Mouse (Mus musculus): ENCODE measurements at regions not wholly inside any gene's neighbourhood (a gene's known extent, or its start where the extent isn't known, plus 50 kb on each side); places are given as distances from the start of the nearest gene placed in this dataset.

- DNase-seq (ENCODE audit: low spot score): no peak
Observed at GRCm38 (mm10) chr17:4791873-4792272, 202.3 kb upstream of the Arid1b start.

DNA sequence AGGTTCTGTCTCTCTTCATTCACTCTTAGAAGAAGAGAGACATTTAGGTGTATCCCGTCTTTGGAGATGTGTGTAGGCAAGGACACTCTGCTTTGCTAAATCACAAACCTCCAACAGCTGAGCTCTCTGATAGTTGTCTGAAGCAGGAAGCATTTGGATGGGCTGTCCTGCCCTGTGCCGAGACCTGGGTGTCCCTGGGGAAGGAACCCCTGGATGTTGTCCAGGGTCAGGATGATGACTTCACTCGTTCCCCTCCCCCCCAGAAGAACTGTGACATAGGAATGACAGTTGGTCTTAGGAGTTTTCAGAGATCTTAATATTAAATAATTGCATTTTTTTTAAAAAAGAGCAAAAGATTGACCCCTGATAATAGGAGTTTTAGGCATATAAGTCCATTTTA lies 197.9 kb upstream of the Arid1b start:
- no peak for DNase-seq (ENCODE audit: low spot score)

GRCm38 (mm10) chr17:4804013-4804412 lies 190.1 kb upstream of the Arid1b start:
- DNase-seq (ENCODE audit: low spot score): no peak

GRCm38 (mm10) chr17:4806051-4806450 lies 188.1 kb upstream of the Arid1b start:
- peak; percentile 46 for DNase-seq (ENCODE audit: low spot score)

GRCm38 (mm10) chr17:4808926-4809325 lies 185.2 kb upstream of the Arid1b start:
- no peak for DNase-seq (ENCODE audit: low spot score)

DNA sequence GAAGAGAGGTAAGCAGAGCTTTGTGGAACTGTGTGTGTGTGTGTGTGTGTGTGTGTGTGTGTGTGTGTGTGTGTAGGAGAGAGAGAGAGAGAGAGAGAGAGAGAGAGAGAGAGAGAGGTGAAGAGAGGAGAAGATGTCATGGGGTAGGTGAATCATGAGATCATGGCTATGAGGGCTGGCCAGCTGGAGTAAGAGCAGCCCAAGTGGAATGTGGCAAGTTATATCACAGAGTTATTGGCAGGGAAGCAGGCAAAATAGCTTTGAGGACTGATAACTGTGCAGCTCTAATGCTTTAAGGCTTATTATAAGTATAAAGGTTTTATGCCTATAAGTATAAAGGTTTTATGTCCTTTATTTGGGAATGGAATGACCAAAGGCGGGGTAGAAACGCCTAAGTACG lies 180.9 kb upstream of the Arid1b start:
- DNase-seq (ENCODE audit: low spot score): no peak

DNA sequence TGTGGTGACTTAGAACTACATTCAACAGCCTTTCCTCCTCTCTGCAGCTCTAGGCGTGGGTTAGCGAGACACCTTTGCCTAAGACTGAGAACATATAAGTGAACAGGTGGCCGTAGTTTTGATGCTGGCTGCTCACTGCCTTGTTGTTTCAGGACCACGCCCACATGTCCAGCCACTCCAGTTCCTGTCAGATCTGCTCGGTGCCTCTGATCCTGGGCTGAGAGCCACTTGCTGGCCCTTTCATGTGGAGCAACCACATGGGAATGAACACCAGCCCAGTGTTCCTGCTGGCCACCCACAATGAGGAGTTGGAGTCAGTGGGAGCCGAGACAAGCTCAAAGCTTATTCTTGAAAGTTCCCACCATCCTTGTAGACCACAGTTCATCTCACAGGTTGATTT lies 180.5 kb upstream of the Arid1b start:
- DNase-seq (ENCODE audit: low spot score): no peak

DNA sequence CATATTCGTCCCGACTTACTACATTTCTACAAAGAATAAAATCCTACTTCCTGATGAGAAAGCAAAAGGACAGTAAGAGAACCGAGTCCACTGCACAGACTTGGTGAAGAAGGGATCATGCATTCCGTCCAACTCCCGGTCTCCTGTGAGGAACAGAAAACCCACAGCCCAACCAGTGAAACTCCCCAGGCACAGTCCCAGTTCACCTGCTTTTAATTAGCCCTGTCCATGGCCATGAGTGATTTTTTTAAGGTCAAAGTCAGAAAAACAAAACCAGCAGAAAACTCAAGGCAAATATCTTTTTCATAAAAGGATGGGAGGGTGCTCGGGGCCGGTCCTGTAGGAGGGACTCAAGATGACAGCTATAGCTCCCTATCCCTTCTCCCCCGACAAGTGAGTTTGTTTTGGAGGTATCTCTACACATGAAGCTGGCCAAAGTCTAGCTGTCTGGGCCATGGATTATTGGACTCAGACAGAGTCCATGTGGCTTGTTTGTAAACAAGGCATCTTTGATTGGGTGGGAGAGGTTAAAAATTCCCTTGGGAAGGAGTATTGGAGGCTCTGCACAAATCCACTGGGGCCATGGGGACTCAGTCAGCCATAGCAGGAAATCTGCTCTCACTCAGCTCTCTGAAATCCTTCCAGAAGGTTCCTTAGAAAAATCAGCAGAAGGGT lies 168.8 kb upstream of the Arid1b start:
- DNase-seq (ENCODE audit: low spot score): no peak

GRCm38 (mm10) chr17:4834065-4834464 lies 160.1 kb upstream of the Arid1b start:
- no peak for DNase-seq (ENCODE audit: low spot score)

DNA sequence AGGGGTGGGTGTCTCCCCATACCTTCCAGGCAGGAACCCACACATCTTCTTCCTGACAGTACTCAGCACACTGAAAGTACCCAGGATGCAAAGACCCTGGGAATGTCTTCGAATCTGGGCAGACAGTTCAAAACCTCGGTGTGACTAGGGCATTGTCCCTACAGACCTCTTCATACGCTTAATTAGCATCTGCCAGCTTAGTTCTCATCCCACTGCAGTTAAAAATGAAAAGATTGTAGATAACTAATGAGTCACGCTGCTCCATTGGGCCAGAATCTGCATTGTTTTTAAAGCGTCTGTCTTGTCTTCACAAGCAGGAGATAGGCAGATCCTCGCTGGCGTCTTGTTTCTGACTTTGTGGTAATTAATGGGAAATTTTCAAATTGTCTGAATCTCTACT lies 159.6 kb upstream of the Arid1b start:
- no peak for DNase-seq (ENCODE audit: low spot score)

- DNase-seq (ENCODE audit: low spot score): no peak
Observed at GRCm38 (mm10) chr17:4835065-4835705, 158.9 kb upstream of the Arid1b start.

DNA sequence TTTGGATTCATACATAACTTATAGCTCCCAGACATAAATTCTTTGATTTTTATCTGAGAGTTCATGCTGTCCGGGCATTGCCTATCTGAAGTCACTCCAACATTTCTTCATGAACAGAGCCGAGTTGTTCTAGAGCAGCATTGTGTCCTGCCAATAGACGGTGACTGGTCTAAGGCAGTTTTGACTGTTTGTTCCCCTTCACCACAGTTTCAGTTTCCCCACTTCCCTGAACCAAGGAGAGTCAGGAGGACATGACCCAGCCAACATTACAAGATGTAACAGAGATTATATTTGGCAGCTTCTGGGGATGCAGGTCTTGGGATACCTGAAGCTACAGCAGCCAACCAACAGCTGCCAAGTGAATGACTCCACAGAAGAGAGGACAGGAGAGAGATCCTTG lies 154.0 kb upstream of the Arid1b start:
- DNase-seq (ENCODE audit: low spot score): no peak

- no peak for DNase-seq (ENCODE audit: low spot score)
Observed at GRCm38 (mm10) chr17:4858304-4858703, 135.8 kb upstream of the Arid1b start.

- DNase-seq (ENCODE audit: low spot score): no peak
Observed at GRCm38 (mm10) chr17:4864901-4865300, 129.2 kb upstream of the Arid1b start.

GRCm38 (mm10) chr17:4865621-4866020 lies 128.5 kb upstream of the Arid1b start:
- no peak for DNase-seq (ENCODE audit: low spot score)

DNA sequence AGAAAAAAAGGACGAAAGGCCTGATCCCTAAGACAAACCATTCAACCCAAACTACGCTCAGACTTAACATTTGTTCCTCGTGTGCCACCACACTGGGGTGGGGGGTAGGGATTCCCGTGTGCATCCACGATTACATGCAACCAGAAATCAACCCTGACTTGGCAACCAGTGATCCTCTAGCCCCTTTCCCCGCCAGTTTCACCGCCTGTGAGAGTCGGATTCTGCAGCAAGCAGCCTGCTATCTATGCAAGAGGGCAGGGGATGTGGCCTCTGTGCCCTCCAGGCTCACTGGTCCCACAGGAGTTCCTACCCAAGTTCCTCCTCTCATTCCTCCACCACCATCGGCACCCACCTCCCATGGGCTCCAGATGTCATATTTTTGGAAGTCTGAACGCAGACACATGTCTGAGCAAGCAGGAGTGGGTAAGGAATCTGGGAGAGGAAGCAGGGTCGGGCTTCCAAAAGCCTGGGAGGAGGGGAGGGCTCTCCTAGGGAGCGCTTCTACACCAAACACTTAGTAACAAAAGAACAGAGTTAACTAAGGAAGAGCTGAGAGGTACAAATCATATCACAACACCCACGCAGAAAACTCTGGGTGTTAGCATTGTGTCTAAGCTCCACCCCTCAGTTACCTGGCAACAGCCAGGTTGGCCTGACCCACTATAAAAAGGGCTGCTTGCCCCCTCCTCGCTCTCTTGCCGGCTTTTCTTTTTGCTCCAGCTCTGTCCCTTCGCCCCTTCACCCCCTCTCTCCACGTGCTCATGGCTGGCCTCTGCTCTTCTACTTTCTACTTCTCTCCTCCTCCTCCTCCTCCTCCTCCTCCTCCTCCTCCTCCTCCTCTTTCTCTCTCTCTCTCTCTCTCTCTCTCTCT lies 127.9 kb upstream of the Arid1b start:
- DNase-seq (ENCODE audit: low spot score): no peak

GRCm38 (mm10) chr17:4867083-4867482 lies 127.0 kb upstream of the Arid1b start:
- DNase-seq (ENCODE audit: low spot score): no peak

DNA sequence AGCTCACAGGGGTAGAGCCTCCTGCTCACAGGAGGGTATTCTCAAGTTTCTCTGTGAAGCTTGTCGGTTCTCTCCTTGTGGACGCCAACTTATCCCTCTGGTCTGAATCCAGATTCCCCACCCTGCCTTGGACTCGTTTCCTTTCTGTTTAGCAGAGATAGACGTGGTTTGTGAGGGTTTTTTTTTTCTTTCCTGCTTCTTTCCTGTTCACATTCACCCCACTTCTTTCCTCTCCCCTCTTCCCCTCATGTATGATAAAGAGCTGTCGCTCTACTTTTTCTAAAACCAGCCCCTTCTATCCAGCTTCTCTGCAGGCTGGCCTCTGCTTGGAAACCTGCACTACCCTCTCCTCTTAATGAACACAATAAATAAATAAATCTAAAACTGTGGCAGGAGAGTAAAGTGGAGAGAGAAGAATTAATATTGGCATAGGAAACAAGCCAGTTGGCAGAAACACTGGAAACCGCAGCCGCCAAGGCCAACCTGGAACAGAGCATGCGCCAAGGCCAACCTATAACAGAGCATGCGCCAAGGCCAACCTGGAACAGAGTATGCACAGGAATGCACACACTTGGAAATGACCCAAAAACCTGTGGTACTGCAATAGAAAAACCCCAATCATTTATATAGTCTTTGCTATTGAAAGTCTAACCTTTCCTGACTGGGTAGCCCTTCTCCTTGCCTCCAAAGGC lies 126.2 kb upstream of the Arid1b start:
- DNase-seq (ENCODE audit: low spot score): peak; percentile 39

- no peak for DNase-seq (ENCODE audit: low spot score)
Observed at GRCm38 (mm10) chr17:4868446-4868825, 125.7 kb upstream of the Arid1b start.

DNA sequence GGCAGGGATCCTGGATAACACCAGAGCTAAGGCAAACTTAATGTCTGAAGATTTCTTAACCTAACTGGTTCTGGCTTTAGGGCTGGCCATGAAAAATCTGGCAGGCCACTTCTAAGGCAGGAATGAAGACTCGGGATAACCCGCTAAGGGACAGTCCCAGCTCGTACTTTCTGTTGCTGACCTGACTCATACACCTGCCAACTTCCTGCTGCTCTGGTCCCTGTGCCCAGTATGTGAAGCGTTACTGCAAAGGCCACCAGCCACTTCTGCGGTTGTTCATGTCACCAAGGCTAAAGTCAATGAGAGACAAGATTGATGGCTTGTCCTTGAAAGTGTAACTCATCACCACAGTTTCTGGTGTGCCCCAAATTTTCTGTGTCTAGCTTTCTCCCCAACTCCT lies 125.3 kb upstream of the Arid1b start:
- DNase-seq (ENCODE audit: low spot score): no peak

GRCm38 (mm10) chr17:4871267-4871666 lies 122.9 kb upstream of the Arid1b start:
- no peak for DNase-seq (ENCODE audit: low spot score)

- DNase-seq (ENCODE audit: low spot score): no peak
Observed at GRCm38 (mm10) chr17:4874459-4874858, 119.7 kb upstream of the Arid1b start.
